Mouse (Mus musculus) embryo, embryonic 9.5 days (tissue): ENCODE measurements around the gene Gfm2.
"Not testable (repeated sequence)": the region's sequence is repeated elsewhere in the genome, so short reads cannot be mapped to it uniquely, and the experiment has no call there.

ENCODE experiments used
- DNase-seq: peaks from one replicate; pipeline ENCODE4 v3.0.0-alpha.2; 2017; ENCODE audit errors: extremely low spot score

Gene Gfm2

DNA sequence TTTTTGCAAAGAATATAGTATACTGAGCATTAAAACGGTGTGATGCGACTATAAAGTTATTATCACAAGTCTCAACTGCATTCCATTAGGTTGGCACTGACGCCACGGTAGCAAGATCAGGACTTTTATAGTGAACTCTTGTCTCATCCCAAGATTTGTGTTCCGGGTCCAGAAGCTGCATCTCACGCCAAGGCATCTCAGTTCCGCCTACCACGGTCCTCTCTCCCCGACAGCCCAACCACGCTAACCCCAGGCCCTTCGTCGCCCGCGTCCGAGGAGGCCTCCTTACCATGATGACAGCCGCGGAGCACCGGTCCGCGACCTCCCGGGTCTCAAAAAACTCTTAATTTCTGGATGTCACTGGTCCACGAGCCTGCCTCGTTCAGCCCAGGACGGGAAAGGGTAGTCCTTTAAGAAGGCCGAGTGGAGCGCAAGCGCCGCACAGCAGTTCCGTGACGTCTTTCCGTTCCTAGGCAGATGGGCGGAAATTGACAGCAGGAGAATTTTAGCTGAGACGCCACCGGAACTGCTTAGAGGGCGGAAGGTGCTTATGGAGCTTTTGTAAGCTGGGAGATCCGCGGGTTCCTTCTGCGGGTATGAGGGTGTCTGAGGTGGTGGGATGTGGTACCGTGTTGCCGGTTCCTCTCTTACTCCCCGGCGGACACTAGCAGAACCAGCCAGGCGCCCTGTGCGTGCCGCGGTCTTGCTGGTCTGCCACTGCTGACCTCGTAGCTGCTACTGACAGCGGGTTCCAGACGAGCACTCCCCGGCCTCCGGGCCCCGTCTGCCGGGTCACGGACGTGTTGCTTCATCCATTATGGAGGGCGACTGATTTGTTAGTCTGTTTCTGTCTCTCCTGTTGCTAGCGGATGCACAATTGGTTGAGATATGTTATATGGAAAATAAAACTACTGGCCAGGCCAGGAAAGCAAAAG lies at the start of gene Gfm2, which contains the start of gene Nsa2:
Gene Gfm2, plus strand, starts transcription at position 472 of the 935 bp plus-strand sequence.
Gene Nsa2, minus strand, starts transcription at position 472 of the 935 bp plus-strand sequence.
- DNase-seq, result peak; percentile 92

DNA sequence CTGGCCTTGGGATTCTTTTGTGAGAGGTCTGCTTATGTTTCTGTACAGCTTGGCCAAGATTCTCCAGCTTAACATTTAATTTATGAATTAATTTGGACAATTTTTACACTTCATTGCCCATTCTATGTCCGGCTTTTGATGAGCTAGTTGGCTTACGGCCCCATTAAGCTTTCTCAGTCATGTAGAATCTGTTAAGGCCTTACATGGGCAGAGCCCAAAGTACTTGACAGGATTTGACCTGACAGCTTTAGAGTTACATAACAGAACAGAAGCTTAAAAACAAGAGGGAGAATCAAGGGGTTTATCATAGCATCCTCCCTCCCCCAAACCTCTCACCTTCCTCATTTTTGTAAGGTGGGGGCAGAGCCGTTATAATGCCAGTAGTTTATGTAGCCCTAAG lies 49.6 kb upstream of the Gfm2 start:
- DNase-seq, result no peak

DNA sequence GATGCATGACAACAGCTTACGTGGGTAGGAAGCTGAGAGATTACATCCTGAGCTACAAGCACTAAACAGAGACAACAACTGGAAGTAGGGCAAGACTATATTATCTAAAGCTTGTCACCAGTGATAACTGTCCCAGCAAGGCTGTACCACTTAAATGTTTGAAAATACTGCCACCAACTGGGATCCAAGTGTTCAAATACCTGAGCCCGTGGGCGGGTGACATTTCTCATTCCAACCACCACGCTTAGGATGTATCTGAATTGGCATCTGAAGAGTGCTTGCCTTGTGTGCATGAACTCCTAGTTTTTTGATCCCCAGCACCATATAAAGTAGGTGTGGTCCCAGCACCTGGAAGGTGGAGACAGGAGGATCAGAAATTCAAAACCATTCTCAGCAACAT lies 42.0 kb upstream of the Gfm2 start:
- no peak for DNase-seq

DNA sequence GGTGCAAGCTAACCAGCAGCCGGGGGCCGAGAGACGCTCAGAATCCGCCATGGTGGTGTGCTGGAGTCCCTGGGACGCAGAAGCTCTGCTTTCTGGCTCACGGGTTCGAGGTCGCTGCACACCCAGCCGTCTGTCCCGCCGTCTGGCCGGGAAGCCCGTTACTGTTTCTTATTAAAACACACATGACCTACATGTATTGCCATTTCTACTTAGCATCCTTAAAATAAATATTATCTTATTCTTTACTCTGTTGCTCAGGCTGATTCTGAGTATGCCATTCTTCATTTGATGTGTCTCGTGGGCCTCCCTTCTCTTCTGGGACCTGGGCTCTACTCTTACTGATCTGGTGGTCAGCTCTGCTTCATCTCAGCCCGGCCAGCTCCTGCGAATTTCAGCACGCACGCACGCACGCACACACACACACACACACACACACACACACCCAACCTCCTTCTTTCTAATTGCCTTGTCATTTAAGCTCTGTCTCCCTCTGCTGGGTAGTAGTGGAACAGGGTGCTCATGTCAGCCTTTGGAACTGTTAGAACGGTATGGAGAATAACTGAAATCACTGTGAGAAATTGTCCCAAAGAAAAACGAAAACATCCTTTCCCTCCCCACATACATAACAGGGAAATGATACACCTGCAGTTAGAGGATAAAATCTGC lies 38.4 kb upstream of the Gfm2 start, which contains the start of gene Gm6169:
Gene Gm6169, minus strand, starts transcription at position 51 of the 666 bp plus-strand sequence.
- DNase-seq, result peak; percentile 57

DNA sequence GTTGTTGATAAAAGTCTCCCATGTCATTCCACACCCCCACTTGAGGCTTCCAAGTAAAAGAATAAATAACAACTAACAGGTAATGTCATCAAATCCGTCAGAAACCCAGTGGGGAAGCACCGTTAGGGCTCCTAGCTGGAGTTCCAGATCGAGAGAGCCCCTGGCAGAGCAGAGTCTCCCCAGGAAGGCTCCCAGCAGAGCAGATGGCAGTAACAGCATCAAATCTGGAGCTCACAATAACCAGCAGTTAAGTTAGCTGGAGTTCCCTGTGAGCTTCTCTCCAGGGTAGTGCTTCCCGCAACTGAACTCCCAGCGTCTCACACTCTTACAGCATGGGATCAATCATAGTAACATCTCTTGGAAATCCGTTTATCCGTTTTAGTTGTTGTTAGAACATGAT lies 32.7 kb upstream of the Gfm2 start:
- no peak for DNase-seq

DNA sequence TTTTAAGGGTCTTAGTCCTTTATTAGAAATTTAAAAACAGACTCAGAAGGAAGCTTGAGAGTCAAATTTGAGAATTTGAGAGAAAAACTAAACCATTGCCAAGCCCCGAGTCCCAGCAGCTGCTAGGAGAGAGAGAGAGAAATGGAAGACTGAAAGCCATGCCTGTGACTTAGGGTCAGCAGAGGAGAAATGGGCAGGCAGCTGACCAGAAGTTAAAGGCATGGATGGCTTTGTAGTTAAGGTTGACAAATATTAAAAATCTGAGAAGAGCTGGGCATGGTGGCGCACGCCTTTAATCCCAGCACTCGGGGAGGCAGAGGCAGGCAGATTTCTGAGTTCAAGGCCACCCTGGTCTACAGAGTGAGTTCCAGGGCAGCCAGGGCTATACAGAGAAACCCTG lies 30.0 kb upstream of the Gfm2 start:
- DNase-seq, result not testable (repeated sequence)

DNA sequence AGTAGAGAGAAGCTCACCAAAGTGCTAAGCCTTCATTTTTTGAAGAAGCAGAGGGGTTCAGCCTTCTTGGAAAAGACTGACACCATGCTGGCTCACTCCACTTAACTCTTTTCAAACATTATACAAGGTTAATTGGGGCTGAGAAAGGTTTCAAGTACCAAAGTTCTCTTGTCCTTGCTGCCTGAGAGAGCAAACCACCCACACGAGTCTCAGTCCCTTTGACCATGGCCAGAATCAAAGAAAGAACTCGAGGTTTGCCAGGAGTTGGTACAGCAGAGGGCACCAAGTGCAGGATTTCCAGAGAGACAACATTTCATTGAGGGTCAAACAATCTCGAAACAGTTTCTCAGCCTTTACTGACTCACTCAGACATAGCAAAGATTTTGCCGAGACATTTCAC lies 28.7 kb upstream of the Gfm2 start:
- DNase-seq, result no peak

DNA sequence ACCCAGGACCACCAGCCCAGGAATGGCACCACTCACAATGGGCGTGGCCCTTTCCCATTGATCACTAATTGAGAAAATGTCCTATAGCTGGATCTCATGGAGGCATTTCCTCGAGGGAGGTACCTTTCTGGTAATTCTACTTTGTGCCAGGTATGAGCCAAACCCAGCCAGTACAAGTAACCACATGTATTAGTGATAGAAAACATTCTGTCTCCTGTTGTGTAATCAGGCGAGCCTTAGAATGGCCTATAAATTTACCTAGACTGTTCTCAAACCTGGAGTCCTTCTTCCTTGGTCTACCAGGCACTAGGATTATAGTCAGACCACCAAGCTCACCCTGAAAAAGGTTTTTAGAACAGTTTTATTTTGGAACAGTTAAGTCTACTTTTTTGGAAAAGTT lies 16.4 kb upstream of the Gfm2 start:
- no peak for DNase-seq

DNA sequence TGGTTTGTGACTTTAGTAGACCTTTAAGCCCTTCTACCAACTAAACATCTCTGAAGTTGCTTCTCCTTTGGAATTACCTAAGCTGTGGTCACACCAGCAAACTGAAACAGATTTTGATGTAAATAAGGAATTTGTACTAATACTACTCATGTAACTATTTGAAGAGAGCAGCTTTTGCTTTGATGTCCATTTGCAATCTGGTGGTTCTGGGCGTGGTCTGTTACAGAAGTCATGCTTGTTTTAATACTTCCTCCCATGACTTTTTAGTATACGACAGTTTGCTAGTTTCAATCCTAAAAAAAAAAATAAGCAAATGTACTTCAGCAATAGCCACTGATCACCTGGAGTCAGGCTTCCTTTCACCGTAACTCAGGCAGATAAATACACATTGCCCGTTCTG lies 8.1 kb upstream of the Gfm2 start:
- DNase-seq, result not testable (repeated sequence)

DNA sequence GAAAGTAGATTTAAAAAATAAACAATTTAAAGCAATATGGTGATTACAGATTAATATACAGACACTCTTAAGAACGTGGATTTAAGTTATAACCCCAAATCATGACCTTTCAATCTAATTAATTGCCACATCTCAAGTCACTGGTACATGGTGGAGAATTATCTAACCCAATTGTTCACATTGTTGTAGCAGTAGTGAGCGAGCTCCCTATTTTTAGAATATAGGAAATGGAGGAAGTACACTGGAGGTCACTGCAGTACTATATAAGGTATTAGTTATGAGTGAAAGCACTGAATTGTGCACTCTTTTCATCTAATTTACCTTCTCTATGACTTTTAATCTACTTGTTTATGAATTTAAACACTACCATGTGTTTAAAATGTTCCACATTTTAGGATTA lies 7.3 kb upstream of the Gfm2 start:
- DNase-seq, result not testable (repeated sequence)

DNA sequence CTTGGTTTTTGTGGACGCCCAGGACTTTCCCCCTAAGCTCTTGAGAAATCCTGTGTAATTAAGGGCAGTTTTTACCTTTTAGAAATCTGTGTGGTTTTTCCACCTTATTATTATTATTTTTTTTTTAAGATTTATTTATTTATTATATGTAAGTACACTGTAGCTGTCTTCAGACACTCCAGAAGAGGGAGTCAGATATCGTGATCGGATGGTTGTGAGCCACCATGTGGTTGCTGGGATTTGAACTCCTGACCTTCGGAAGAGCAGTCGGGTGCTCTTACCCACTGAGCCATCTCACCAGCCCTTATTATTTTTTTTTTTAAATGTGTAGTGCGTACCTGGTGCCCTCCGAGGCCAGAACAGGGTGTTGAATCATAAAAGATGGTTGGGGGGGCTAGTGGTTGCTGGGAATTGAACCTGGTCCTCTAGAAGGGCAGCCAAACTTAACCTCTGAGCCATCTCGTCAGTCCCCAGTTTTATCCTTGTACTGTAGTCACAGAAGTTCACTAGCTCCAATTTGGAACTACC lies 731 bp downstream of the Gfm2 start:
- DNase-seq, result not testable (repeated sequence)

DNA sequence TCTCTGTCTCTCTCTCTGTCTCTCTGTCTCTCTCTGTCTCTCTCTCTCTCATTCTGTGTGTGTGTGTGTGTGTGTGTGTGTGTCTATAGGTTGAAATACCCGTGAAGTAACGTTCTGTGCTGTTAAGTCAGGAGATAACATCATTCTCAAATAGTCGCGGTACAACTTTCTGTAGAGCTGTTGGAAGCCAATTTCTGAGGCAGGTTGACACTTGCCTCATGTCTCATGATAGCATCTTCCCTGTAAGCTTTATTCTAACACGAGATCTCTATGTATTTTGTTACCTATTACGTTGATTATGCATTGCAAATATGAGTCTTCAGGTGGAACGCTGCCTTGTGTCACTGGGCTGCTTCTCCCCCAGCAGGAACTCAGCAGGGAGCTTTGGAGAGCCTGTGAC lies 4.6 kb downstream of the Gfm2 start:
- DNase-seq, result no peak

DNA sequence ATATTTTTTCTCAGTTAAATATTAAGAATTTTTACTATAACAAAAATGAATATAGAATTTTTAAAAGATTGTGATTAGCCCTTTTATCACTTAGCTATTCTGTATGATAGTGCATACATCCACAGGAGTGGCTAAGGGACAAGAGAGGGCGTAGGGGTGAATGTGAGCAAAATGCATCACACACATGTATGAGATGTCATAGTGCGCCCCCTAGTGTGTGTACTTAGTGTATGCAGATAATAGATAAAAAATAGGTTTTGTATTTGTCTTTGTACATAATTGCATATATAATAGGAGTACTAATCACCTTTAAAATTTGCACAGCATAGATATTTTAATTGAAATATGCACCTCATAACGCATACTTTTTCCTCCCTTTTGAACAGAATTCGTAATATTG lies 8.1 kb downstream of the Gfm2 start:
- peak; percentile 9 for DNase-seq

DNA sequence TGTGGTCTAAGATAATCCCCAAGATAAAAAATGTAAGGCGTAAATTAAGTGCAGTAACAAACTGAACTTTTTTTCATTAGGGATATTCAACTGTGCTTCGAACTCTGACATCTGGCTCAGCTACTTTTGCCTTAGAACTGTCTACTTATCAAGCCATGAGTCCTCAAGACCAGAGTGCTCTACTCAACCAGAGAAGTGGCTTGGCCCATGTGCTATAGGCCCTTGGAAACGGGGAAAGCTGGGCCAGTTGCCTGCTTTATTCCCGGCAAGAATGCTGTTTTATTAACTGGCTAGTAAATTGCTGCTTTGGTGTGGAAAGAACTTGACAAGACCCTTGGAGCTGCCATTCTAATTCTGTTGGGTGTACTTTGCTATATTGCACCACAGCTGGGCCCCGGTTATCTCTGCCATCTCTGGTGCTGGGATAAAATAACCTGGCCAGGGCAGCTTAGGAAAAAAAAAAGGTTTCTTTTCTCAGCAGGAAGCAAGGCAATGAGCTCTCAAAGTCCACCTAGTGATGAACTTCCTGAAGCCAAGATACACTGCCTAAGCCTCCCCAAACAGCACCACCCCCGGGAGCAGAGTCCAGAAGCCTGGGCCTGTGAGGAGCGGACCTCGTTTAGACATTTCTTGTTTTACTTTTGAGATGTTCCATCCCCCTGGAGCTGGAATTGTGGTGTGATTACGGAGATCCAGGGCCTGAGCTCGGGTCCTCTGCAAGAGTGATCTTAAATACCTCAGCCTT lies 38.0 kb downstream of the Gfm2 start:
- no peak for DNase-seq

DNA sequence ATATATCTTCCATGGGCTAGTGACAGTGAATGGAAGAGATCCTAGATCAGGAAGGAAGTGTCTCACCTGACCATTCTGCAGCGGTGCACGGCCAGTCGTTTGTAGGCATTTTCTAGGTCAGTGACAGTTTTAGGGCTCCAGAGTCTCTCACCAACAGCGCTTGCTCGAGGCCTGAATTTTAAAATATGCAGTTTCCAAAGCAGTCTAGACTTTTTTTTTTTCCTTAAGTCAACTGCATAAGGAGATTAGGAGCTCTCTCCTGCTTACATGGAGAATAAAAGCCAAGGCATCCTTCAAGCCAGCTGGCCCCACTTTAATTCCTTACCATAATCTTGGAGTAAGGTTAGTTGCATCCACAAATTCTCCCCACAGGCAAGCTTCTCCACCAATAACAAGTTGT lies 39.0 kb downstream of the Gfm2 start:
- DNase-seq, result no peak

DNA sequence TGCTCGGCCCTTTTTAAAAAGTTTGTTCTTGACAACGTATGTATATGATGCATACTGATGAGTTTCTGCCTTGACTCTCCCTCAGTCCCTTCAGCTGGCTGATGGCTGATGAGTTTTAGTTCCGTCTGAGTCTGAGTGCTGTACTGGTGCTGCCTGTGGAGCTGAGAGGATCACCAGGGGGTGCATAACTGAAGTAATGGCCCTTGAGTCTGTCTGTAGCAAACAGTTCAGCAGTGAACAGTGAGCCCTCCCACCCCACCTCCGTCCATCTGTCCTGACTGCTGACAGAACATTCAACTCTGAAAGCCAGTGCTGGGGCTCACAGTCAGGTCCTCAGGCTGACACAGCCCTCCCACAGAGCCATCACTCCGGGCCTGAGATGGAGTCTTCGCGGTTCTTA lies 41.2 kb downstream of the Gfm2 start:
- DNase-seq, result no peak

DNA sequence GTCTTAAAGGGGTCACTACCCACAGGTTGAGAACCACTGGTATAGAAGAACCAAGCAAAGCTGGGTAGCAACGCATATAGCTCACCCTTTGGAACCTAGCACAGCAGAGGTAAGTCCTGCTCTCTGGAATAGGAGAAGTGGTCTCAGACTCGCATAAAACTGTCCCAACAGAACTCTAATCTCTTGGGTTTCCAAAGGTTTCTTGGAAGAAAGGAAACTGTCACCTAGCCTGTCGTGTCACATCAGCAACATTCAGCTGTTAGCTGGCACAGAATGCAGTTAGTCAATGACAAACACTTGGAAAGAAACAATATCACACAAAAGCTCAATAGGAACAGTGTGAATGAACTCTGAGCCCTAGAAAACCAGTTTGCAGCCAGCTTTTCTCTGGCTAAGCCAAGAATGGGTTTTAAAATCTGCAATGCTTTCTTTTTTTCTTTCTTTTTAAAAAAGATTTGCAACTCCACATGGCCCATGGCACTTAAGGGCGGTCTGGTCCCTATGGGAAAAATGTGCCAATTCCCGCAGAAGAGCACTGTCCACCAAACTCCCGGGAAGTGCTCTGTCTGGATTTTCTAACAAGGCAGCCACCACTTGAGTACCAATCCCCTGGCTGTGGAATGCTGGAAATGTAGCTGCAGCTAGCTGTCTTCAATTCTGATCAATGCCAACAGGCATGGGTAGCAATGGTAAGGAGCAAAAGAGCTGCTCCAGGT lies 42.5 kb downstream of the Gfm2 start:
- no peak for DNase-seq

DNA sequence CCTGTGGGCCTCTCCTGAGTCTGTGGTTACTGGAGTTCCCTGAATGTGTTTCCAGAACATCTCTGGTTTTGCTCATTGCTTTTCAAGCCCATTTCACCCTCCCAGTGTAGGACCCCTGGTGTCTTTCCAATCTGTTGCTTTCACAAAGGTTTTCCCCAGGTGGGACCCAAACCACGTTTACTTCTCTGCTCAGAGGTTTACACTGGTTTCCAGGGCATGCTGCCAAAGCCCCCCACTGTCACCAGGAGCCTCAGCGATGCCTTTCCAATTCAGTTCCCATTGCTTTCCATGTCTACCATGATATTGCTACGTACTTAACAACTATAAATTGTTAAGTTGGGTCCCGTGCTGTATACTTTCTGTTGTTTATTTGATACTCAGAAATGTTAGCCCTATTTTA lies 45.1 kb downstream of the Gfm2 start:
- no peak for DNase-seq

DNA sequence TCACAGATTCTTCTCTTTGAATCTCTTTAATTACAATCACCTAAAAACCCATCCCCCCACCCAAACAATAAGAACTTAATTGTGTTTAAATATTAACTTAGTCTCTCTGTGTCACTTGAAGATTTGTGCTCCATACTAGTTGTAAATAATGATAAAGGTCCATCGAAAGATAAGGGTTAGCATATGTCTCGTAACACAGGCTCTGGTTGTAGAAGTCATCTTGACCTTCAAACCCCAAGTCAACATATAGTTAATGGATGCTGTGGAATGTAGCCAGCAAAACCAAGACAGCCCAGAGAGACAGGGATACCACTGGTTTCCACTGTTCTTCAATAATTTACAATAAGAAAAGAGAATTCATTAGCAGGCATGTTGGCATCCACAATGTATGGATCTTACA lies 46.4 kb downstream of the Gfm2 start:
- no peak for DNase-seq

DNA sequence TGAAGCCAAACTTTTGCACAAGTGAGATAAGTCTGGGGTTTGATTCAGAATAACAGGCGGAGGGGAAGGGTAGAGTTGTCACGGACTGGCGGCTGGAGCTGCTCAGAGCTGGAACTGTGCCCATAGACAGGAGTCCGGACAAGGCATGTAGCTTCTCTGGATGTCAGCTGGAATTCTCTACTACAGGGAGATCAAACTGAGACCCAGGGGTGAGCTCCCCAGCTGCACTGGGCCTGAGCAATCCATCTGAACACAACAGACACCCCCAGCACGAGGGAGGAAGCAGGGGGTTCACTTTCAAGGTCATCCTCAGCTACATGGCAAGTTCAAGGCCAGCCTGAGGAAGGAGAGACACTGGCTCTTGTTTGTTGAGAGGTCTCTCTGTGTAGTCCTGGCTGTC lies 46.9 kb downstream of the Gfm2 start:
- no peak for DNase-seq

DNA sequence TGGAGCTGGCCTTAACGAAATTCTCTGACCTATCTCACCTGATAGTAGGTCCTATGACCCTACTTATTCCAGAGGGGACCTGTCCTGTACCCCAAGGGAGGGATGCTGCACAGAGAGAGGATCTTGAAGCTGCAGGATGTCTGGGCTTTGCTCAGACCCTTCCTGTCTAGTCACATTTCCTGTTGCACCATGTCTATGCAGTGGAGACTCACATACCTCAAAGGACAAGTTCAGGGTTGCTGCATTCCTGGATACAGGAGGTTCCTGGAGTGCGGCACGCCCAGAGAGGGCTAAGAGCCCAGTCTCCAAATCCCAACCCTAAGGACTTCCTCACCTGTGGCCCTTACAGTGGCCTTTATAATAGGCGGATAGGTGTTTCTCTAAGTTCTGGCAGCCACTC lies 48.6 kb downstream of the Gfm2 start:
- no peak for DNase-seq
